Mouse (Mus musculus): ENCODE measurements around the gene Ankrd27. TPM values are rescaled to one million over a fixed set of nuclear protein-coding genes. Genes with fewer than 3 reads are reported as not detected.
A peak's percentile ranks its signal among the peaks of the same experiment; 100 is the strongest.

The Ankrd27 gene
- polyA plus RNA-seq, 1 experiment from 2014 or later = 10.0 TPM

- H3K4me3 ChIP-seq (ENCODE audit: low read depth, low read length) = peak overlapping the region; percentile 75
- H3K36me3 ChIP-seq (ENCODE audit: control insufficient read depth, insufficient read depth) = peaks cover 12% of the 10 kb centered on the region; the same call in 1 of the 2 replicates
- H3K9ac ChIP-seq (ENCODE audit: low read depth, low read length) = peak overlapping the region; percentile 94
- no peak for TF ChIP-seq CTCF (IDR thresholded peaks at IDR 0.05; ENCODE audit: low read depth)
- peak overlapping the region; percentile 100 for H3K27ac ChIP-seq (ENCODE audit: low read depth, low read length)
- H3K27me3 ChIP-seq (replicated peaks; ENCODE audit: control insufficient read depth, insufficient read depth, low read length) = no peaks in the 10 kb centered on the region
- H3K4me2 ChIP-seq (replicated peaks; ENCODE audit: low read depth) = peak overlapping the region; percentile 97
- peak; percentile 85 for ATAC-seq
- no peaks in the 10 kb centered on the region for H3K9me3 ChIP-seq (ENCODE audit: control insufficient read depth)
- peaks cover 3% of the 10 kb centered on the region; the same call in 1 of the 2 replicates for H3K4me1 ChIP-seq (replicated peaks; ENCODE audit: control insufficient read depth, insufficient read depth, low read length)
- under 1% methylated on average over 93 of the region's 93 CpGs for WGBS
Measured at GRCm38 (mm10) chr7:35555224-35556204, 30.5 kb upstream of the Ankrd27 start.

GRCm38 (mm10) chr7:35556205-35556603, 29.8 kb upstream of the Ankrd27 start, which contains the start of gene Nudt19:
Nudt19 (minus strand) TSS chr7:35556304.
- Histone ChIP-seq H3K27ac (ENCODE audit: low read depth, low read length) (peak within 1 kb of the TSS; percentile 100), H3K36me3 (ENCODE audit: control insufficient read depth, insufficient read depth) (peaks cover 6% of the 10 kb centered on the region; the same call in 1 of the 2 replicates), H3K4me3 (ENCODE audit: low read depth, low read length) (peak within 1 kb of the TSS; percentile 75), H3K9ac (ENCODE audit: low read depth, low read length) (peak within 1 kb of the TSS; percentile 94), H3K4me2 (replicated peaks; ENCODE audit: low read depth) (peak within 1 kb of the TSS; percentile 97), H3K4me1 (replicated peaks; ENCODE audit: control insufficient read depth, insufficient read depth, low read length) (peaks cover 3% of the 10 kb centered on the region; the same call in 1 of the 2 replicates), H3K9me3 (ENCODE audit: control insufficient read depth) (no peaks in the 10 kb centered on the region), H3K27me3 (replicated peaks; ENCODE audit: control insufficient read depth, insufficient read depth, low read length) (no peaks in the 10 kb centered on the region)
- ATAC-seq = no peak
- 55% methylated on average over 4 of the region's 4 CpGs for WGBS
- TF ChIP-seq CTCF (IDR thresholded peaks at IDR 0.05; ENCODE audit: low read depth) = no peak

GRCm38 (mm10) chr7:35556905-35557304, 29.1 kb upstream of the Ankrd27 start:
- Histone ChIP-seq H3K27ac (ENCODE audit: low read depth, low read length) (no peak overlapping the region), H3K36me3 (ENCODE audit: control insufficient read depth, insufficient read depth) (no peaks in the 10 kb centered on the region), H3K4me2 (replicated peaks; ENCODE audit: low read depth) (no peak overlapping the region), H3K4me3 (ENCODE audit: low read depth, low read length) (no peak overlapping the region), H3K4me1 (replicated peaks; ENCODE audit: control insufficient read depth, insufficient read depth, low read length) (peaks cover 3% of the 10 kb centered on the region; the same call in 1 of the 2 replicates), H3K9ac (ENCODE audit: low read depth, low read length) (no peak overlapping the region), H3K9me3 (ENCODE audit: control insufficient read depth) (no peaks in the 10 kb centered on the region), H3K27me3 (replicated peaks; ENCODE audit: control insufficient read depth, insufficient read depth, low read length) (no peaks in the 10 kb centered on the region)
- no peak for TF ChIP-seq CTCF (IDR thresholded peaks at IDR 0.05; ENCODE audit: low read depth)
- no peak for ATAC-seq
- 69% methylated on average over 5 of the region's 5 CpGs for WGBS

GRCm38 (mm10) chr7:35557577-35557976, 28.5 kb upstream of the Ankrd27 start:
- WGBS = 43% methylated on average over 3 of the region's 3 CpGs
- Histone ChIP-seq H3K9ac (ENCODE audit: low read depth, low read length) (no peak overlapping the region), H3K9me3 (ENCODE audit: control insufficient read depth) (no peaks in the 10 kb centered on the region), H3K4me2 (replicated peaks; ENCODE audit: low read depth) (no peak overlapping the region), H3K4me3 (ENCODE audit: low read depth, low read length) (no peak overlapping the region), H3K27ac (ENCODE audit: low read depth, low read length) (peak overlapping the region; percentile 47), H3K4me1 (replicated peaks; ENCODE audit: control insufficient read depth, insufficient read depth, low read length) (peaks cover 3% of the 10 kb centered on the region; the same call in 1 of the 2 replicates), H3K36me3 (ENCODE audit: control insufficient read depth, insufficient read depth) (no peaks in the 10 kb centered on the region), H3K27me3 (replicated peaks; ENCODE audit: control insufficient read depth, insufficient read depth, low read length) (no peaks in the 10 kb centered on the region)
- ATAC-seq = no peak
- no peak for TF ChIP-seq CTCF (IDR thresholded peaks at IDR 0.05; ENCODE audit: low read depth)

GRCm38 (mm10) chr7:35558681-35559080, 27.4 kb upstream of the Ankrd27 start:
- Histone ChIP-seq H3K9me3 (ENCODE audit: control insufficient read depth) (no peaks in the 10 kb centered on the region), H3K9ac (ENCODE audit: low read depth, low read length) (no peak overlapping the region), H3K4me1 (replicated peaks; ENCODE audit: control insufficient read depth, insufficient read depth, low read length) (peaks cover 3% of the 10 kb centered on the region; the same call in 1 of the 2 replicates), H3K36me3 (ENCODE audit: control insufficient read depth, insufficient read depth) (no peaks in the 10 kb centered on the region), H3K27ac (ENCODE audit: low read depth, low read length) (no peak overlapping the region), H3K4me3 (ENCODE audit: low read depth, low read length) (no peak overlapping the region), H3K4me2 (replicated peaks; ENCODE audit: low read depth) (no peak overlapping the region), H3K27me3 (replicated peaks; ENCODE audit: control insufficient read depth, insufficient read depth, low read length) (no peaks in the 10 kb centered on the region)
- WGBS = 32% methylated on average over 2 of the region's 2 CpGs
- no peak for ATAC-seq
- TF ChIP-seq CTCF (IDR thresholded peaks at IDR 0.05; ENCODE audit: low read depth) = no peak

GRCm38 (mm10) chr7:35559838-35560237, 26.2 kb upstream of the Ankrd27 start:
- ATAC-seq = no peak
- no peak overlapping the region for H3K4me3 ChIP-seq (ENCODE audit: low read depth, low read length)
- TF ChIP-seq CTCF (IDR thresholded peaks at IDR 0.05; ENCODE audit: low read depth) = no peak
- 91% methylated on average over 3 of the region's 3 CpGs for WGBS
- H3K27me3 ChIP-seq (replicated peaks; ENCODE audit: control insufficient read depth, insufficient read depth, low read length) = no peaks in the 10 kb centered on the region
- H3K4me2 ChIP-seq (replicated peaks; ENCODE audit: low read depth) = no peak overlapping the region
- no peaks in the 10 kb centered on the region for H3K36me3 ChIP-seq (ENCODE audit: control insufficient read depth, insufficient read depth)
- no peak overlapping the region for H3K27ac ChIP-seq (ENCODE audit: low read depth, low read length)
- peaks cover 3% of the 10 kb centered on the region; the same call in 1 of the 2 replicates for H3K4me1 ChIP-seq (replicated peaks; ENCODE audit: control insufficient read depth, insufficient read depth, low read length)
- H3K9ac ChIP-seq (ENCODE audit: low read depth, low read length) = no peak overlapping the region
- H3K9me3 ChIP-seq (ENCODE audit: control insufficient read depth) = no peaks in the 10 kb centered on the region
